ENCODE assay signal across 8 mouse cellular contexts in genomic region chr10:8801139-8801613, GRCm38 (mm10).
DNase-seq lines count a peak whose midpoint lies in the region; ATAC-seq and TF ChIP-seq lines count a peak whose summit lies in the region.
"Had no signal": no experiment of that assay in that cellular context is flagged by ENCODE, and none has a peak within 500 bp of the region (broad histone marks: within the 10 kb centered on the region; RNA-seq: fewer than 3 reads in every experiment).

No protein-coding gene starts in this region.

- H3K4me2 ChIP-seq in kidney, embryonic 15.5 days: no peak overlapping the region

- TF ChIP-seq POLR2A in cerebellum, adult 2 months (IDR thresholded peaks at IDR 0.05; ENCODE audit: borderline replicate concordance, insufficient read depth, low read length): no peak

- no peak for ATAC-seq in kidney, embryonic 15.5 days (replicated peaks; ENCODE audit: low FRiP score)

- intact Hi-C loops in left cerebral cortex, postnatal 25 days (cut with DNase I): no loop called here

- no peaks in the 10 kb centered on the region for H3K27me3 ChIP-seq in cerebellum, adult 2 months (ENCODE audit: control insufficient read depth, insufficient read depth, low read length)
- no peaks in the 10 kb centered on the region for H3K27me3 ChIP-seq in kidney, embryonic 15.5 days

- no peak overlapping the region for H3K9ac ChIP-seq in kidney, embryonic 15.5 days

- DNase-seq in R1 (ENCODE audit: low read depth, low spot score): peak; percentile 94
- peak; percentile 18 to 45 for DNase-seq in cerebellum, adult 2 months
- DNase-seq in frontal cortex, postnatal 36 days (ENCODE audit: low spot score in 2 of 2): peak; percentile 51 to 74
- peak; percentile 71 to 85 for DNase-seq in left cerebral cortex, postnatal 25 days (ENCODE audit: low spot score in 2 of 2)
- DNase-seq in retina, postnatal 1 day: peak; percentile 85
- DNase-seq in kidney, postnatal 10 days: no peak

- peaks cover 10% of the 10 kb centered on the region; the same call in 1 of the 2 replicates for H3K9me3 ChIP-seq in kidney, embryonic 15.5 days (replicated peaks)

- no peak overlapping the region for H3K4me3 ChIP-seq in cerebellum, adult 2 months (replicated peaks; ENCODE audit: insufficient read depth, low read depth, low read length)
- H3K4me3 ChIP-seq in kidney, embryonic 15.5 days (replicated peaks): no peak overlapping the region
- H3K4me3 ChIP-seq: myocyte had no signal

- no peak for TF ChIP-seq CTCF in cerebellum, adult 2 months (IDR thresholded peaks at IDR 0.05; ENCODE audit: borderline replicate concordance, insufficient read depth, low read depth, low read length)

- peaks cover 6% of the 10 kb centered on the region; the same call in 1 of the 2 replicates for H3K4me1 ChIP-seq in cerebellum, adult 2 months (ENCODE audit: control insufficient read depth, insufficient read depth, low read length)
- H3K4me1 ChIP-seq in kidney, embryonic 15.5 days: peaks cover 24% of the 10 kb centered on the region

- H3K36me3 ChIP-seq in kidney, embryonic 15.5 days: peaks cover 23% of the 10 kb centered on the region

- WGBS in cerebellum, adult 2 months: 35% methylated on average over 14 of the region's 14 CpGs
- 43% methylated on average over 14 of the region's 14 CpGs for WGBS in kidney, embryonic 15.5 days

- H3K27ac ChIP-seq in cerebellum, adult 2 months (ENCODE audit: insufficient read depth, low read length): no peak overlapping the region
- no peak overlapping the region for H3K27ac ChIP-seq in kidney, embryonic 15.5 days
